Mouse (Mus musculus) forebrain, embryonic 14.5 days (tissue): ENCODE measurements at regions not wholly inside any gene's neighbourhood (a gene's known extent, or its start where the extent isn't known, plus 50 kb on each side); places are given as distances from the start of the nearest gene placed in this dataset.

ENCODE experiments used
- ATAC-seq: fragments of 200-750 bp; cut with Nextera tagmentation; 2 replicates; pipeline ENCODE4 v1.8.0; 2017; ENCODE audit warnings: mild to moderate bottlenecking, moderate library complexity
- DNase-seq: peaks from one replicate; pipeline ENCODE4 v3.0.0-alpha.2; 2015; ENCODE audit warnings: low spot score
- H3K27ac ChIP-seq: fragments of 300-500 bp; sonication (generic); 2 replicates; pipeline ENCODE4 v1.5.1; 2014; ENCODE audit warnings: low read depth, mild to moderate bottlenecking, control low read depth, low read length, moderate library complexity
- H3K27me3 ChIP-seq: fragments of 300-500 bp; sonication (generic); replicated peaks from 2 replicates; pipeline ENCODE4 v1.6.1; 2014; ENCODE audit warnings: low read length, control low read depth, mixed read lengths; ENCODE audit not compliant: control insufficient read depth, insufficient read depth
- H3K36me3 ChIP-seq: fragments of 300-500 bp; sonication (generic); 2 replicates; pipeline ENCODE4 v1.6.1; 2014; ENCODE audit warnings: low read length, control low read depth; ENCODE audit not compliant: control insufficient read depth, insufficient read depth
- H3K4me1 ChIP-seq: fragments of 300-500 bp; sonication (generic); 2 replicates; pipeline ENCODE4 v1.6.1; 2014; ENCODE audit warnings: antibody characterized with exemption, low read length, control low read depth; ENCODE audit not compliant: control insufficient read depth, insufficient read depth
- H3K4me2 ChIP-seq: fragments of 300-500 bp; sonication (generic); 2 replicates; pipeline ENCODE4 v1.6.1; 2014; ENCODE audit warnings: mild to moderate bottlenecking, control low read depth, low read length
- H3K4me3 ChIP-seq: fragments of 300-500 bp; sonication (generic); 2 replicates; pipeline ENCODE4 v1.5.1; 2014; ENCODE audit warnings: low read depth, low read length, control low read depth
- H3K9ac ChIP-seq: fragments of 300-500 bp; sonication (generic); 2 replicates; pipeline ENCODE4 v1.6.1; 2014; ENCODE audit warnings: mild to moderate bottlenecking, low read length, control low read depth, moderate library complexity
- H3K9me3 ChIP-seq: fragments of 300-500 bp; sonication (generic); replicated peaks from 2 replicates; pipeline ENCODE4 v1.6.1; 2016; ENCODE audit warnings: low read length, control low read depth, mixed read lengths; ENCODE audit not compliant: control insufficient read depth
- WGBS: fragments of 180-500 bp; shearing (Covaris S2); extraction: QIAGEN DNeasy Blood & Tissue Kit; methylation state at CpG from one replicate; pipeline ENCODE4 v1.1.7; 2014; 5-methylcytosine and 5-hydroxymethylcytosine counted together

DNA sequence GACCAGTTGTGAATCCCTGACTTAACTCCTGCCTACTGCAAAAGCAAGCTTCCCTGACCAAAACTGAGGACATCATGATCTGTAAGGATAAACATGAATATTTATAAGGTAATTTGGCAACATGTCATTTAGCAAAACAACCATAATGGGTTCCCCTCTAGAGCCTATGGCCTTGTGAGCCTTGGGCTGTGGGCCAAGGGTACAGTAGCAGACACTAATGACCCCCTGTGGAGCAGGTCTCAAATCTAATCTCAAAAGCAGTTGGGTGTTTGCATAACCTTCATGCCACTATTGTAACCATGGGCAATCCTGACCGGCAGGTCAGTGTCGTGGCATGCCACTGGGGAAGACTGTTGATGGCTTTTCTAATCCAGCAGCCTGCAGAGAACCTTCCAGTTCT lies 270.8 kb downstream of the Ptpru start:
- ATAC-seq: no peak
- H3K4me2 ChIP-seq: no peak overlapping the region
- H3K27me3 ChIP-seq: no peaks in the 10 kb centered on the region
- peak; percentile 56 for DNase-seq
- H3K4me3 ChIP-seq: no peak overlapping the region
- H3K9ac ChIP-seq: no peak overlapping the region
- peaks cover 3% of the 10 kb centered on the region; the same call in 1 of the 2 replicates for H3K4me1 ChIP-seq
- 25% methylated on average over 2 of the region's 2 CpGs for WGBS
- no peaks in the 10 kb centered on the region for H3K9me3 ChIP-seq
- no peaks in the 10 kb centered on the region for H3K36me3 ChIP-seq
- no peak overlapping the region for H3K27ac ChIP-seq

DNA sequence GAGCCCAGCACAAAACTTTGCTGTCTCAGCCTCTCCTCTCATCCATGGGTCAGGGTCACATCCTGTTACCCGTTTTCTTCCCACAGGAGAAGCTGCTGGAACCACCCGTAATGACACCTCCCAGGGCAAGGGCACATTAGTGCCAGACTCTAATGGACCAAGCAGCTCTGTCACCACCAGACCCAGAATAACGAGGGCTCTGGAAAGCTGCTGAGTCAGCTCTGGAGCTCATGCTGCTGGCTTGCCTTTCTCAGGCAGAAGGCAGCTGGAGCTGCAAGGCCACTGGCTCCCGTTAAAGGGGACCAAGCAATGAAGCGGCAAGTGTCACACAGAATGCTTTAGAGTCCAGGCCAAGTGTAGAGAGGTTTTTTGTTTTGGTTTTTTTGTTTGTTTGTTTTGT lies 268.9 kb downstream of the Ptpru start:
- ATAC-seq (no peak), DNase-seq (no peak)
- 61% methylated on average over 5 of the region's 5 CpGs for WGBS

DNA sequence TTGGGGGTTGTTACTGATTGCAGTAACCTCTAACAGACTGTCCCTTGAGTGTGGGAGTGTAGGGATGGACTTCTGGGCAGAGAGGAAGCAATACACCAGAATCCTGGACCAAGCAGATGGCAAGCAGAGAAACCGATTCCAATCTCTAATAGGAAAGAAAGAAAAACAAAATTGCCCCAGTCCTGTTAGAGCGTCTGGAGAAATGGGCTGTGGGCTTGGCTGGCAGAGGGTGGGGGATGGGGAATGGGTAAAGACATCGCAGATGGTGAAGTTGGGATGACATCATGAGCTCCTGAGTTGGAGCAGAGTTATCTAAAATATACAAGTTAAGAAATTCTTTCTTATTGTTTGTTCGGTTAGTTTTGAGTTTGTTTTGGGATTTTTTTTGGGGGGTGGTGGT lies 260.5 kb downstream of the Ptpru start:
- WGBS: 72% methylated on average over 4 of the region's 4 CpGs
- no peak for ATAC-seq

More for the DNA sequence above, 268.9 kb downstream of the Ptpru start:
- H3K9ac ChIP-seq: no peak overlapping the region
- no peaks in the 10 kb centered on the region for H3K27me3 ChIP-seq
- H3K27ac ChIP-seq: no peak overlapping the region
- peaks cover 3% of the 10 kb centered on the region; the same call in 1 of the 2 replicates for H3K4me1 ChIP-seq
- H3K36me3 ChIP-seq: no peaks in the 10 kb centered on the region
- no peak overlapping the region for H3K4me3 ChIP-seq
- H3K4me2 ChIP-seq: no peak overlapping the region
- no peaks in the 10 kb centered on the region for H3K9me3 ChIP-seq

DNA sequence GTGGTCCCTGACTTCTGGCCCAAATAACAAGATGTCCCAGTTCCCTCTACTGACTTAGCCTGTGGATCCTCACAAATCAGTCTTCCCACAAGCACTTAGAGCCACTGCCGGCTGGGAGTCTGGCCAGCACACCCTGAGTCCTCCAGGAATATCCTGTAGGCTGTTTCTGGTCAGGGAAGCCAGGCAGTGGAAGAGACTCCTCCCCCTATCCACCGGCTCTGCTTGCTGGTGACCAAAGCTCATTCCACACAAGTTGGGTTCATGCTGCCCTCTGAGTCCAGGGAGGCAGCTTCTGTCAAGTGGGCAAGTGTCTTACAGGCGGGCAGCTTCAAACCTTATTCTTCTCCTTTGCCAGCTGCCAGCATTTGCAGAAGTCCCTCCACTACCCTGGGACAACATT lies 252.1 kb downstream of the Ptpru start:
- Histone ChIP-seq H3K4me2 (no peak overlapping the region), H3K4me1 (no peaks in the 10 kb centered on the region), H3K9ac (no peak overlapping the region), H3K27ac (no peak overlapping the region), H3K27me3 (no peaks in the 10 kb centered on the region), H3K4me3 (no peak overlapping the region), H3K9me3 (no peaks in the 10 kb centered on the region), H3K36me3 (no peaks in the 10 kb centered on the region)
- no peak for DNase-seq
- no peak for ATAC-seq
- 63% methylated on average over 3 of the region's 3 CpGs for WGBS

More for the DNA sequence above, 260.5 kb downstream of the Ptpru start:
- Histone ChIP-seq H3K4me2 (no peak overlapping the region), H3K27me3 (0 out of 2 replicates have a peak, but pooled peaks cover 2% of the 10 kb centered on the region), H3K4me3 (no peak overlapping the region), H3K27ac (no peak overlapping the region), H3K9me3 (no peaks in the 10 kb centered on the region), H3K36me3 (no peaks in the 10 kb centered on the region), H3K4me1 (no peaks in the 10 kb centered on the region), H3K9ac (no peak overlapping the region)
- DNase-seq: peak; percentile 30

DNA sequence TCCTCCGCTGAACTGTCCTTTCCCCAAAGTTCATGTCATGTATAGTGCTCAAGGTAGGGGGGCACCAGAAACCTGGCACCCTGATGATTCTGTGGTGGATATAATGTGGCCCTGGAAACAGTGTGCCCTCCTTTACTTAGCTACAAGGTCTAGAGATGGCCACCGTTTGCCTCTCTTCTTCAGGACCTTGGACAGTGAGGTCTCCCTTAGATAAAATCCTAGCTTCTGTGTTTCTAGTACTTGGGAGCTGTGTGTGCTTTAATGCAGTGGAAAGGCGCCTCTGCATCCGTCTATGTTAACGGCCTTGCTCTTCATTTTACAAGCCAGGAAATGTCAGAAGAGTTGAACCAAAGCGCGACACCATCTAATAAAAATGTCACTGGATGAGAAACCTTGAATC lies 250.6 kb downstream of the Ptpru start:
- H3K4me1 ChIP-seq: no peaks in the 10 kb centered on the region
- no peak overlapping the region for H3K4me3 ChIP-seq
- no peaks in the 10 kb centered on the region for H3K9me3 ChIP-seq
- H3K27me3 ChIP-seq: no peaks in the 10 kb centered on the region
- H3K9ac ChIP-seq: no peak overlapping the region
- H3K4me2 ChIP-seq: no peak overlapping the region
- WGBS: 64% methylated on average over 7 of the region's 7 CpGs
- H3K27ac ChIP-seq: no peak overlapping the region
- no peaks in the 10 kb centered on the region for H3K36me3 ChIP-seq
- DNase-seq (no peak), ATAC-seq (no peak)

DNA sequence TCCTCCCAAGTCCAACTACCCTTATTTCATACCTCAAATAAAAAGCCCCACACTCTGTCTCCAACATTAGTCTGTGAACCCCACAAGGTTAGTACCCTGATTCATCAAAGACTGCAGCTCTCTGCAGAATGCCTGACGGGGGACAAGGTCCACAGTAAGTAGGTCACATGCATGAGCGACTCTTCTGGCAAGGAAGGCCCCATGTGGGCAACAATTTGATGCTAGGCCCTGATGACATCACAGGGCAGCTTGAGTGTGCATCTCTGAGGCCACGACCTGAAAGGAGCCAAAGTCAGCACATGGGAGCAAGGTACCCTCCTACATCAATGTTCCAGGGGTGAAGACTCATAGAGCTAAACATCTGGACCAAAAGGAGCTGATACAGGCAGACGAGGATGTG lies 248.0 kb downstream of the Ptpru start:
- Histone ChIP-seq H3K4me1 (no peaks in the 10 kb centered on the region), H3K9ac (no peak overlapping the region), H3K4me2 (no peak overlapping the region), H3K27ac (no peak overlapping the region), H3K9me3 (no peaks in the 10 kb centered on the region), H3K27me3 (no peaks in the 10 kb centered on the region), H3K36me3 (no peaks in the 10 kb centered on the region), H3K4me3 (no peak overlapping the region)
- WGBS: 52% methylated on average over 4 of the region's 4 CpGs
- ATAC-seq: no peak
- DNase-seq: no peak

DNA sequence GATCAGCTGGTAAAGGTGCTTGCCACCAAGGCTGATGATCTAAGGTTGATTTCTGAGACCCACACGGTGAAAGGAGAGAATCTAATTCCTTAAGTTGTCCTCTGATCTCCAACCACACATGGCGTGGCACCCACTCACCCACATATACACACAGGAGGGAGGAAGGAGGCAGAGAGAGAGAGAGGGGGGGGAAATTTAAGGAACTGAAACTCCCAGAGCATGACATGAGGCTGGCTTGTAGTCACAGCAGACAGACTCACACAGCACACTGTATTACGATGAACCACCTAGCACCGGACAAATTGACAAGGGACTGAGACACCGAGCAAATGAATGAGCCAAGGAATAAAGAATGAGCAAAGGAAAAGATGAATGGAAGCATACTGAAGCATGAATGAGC lies 246.6 kb downstream of the Ptpru start:
- H3K27ac ChIP-seq: no peak overlapping the region
- 91% methylated on average over 5 of the region's 5 CpGs for WGBS
- H3K4me2 ChIP-seq: no peak overlapping the region
- H3K4me1 ChIP-seq: no peaks in the 10 kb centered on the region
- no peak overlapping the region for H3K4me3 ChIP-seq
- no peaks in the 10 kb centered on the region for H3K9me3 ChIP-seq
- H3K36me3 ChIP-seq: no peaks in the 10 kb centered on the region
- DNase-seq (no peak), ATAC-seq (no peak)
- no peaks in the 10 kb centered on the region for H3K27me3 ChIP-seq
- no peak overlapping the region for H3K9ac ChIP-seq

DNA sequence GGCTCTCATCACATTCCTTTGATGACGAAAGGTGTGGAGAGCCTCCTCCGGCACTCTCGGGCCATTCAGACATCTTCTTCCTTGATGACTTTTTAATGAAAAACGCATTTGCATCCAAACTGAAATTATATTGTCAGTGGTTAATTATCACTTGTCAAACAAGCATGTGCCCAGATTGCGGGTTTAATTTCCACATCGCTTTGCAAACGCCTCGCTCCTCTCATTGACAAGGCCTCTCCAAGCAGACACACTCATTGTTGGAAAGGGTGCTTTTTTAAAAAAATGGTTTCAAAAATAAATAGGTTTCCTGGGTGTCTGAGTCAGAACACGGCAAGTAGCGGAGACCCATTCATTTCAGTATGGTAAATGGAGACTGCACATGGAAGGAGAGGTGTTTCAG lies 240.1 kb downstream of the Ptpru start:
- Histone ChIP-seq H3K4me3 (no peak overlapping the region), H3K9ac (no peak overlapping the region), H3K36me3 (no peaks in the 10 kb centered on the region), H3K9me3 (no peaks in the 10 kb centered on the region), H3K27me3 (no peaks in the 10 kb centered on the region), H3K27ac (no peak overlapping the region), H3K4me2 (no peak overlapping the region), H3K4me1 (no peaks in the 10 kb centered on the region)
- no peak for ATAC-seq
- WGBS: 69% methylated on average over 10 of the region's 10 CpGs
- peak; percentile 26 for DNase-seq

DNA sequence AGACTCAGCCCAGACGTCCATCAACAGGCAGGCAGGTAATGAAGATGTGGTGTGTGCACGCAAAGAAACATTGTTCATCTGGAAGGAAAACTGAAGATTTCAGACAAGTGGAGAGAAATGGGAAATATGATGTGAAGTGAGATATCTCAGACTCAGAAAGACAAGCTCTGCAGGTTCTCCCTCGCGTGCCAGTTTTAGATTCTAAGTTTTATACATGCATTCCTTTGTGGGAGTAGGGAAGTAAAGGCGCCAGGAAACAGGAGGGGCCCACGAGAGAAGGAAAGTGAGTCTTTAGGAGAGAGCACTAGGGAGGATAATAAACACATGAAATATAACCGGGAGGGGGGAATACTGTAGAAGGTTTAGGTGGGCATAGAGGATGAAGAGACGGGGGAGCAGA lies 223.7 kb downstream of the Ptpru start:
- WGBS: 81% methylated on average over 8 of the region's 8 CpGs

More for the DNA sequence above, 223.7 kb downstream of the Ptpru start:
- no peak overlapping the region for H3K4me3 ChIP-seq
- no peak overlapping the region for H3K4me2 ChIP-seq
- no peaks in the 10 kb centered on the region for H3K36me3 ChIP-seq
- no peak for DNase-seq
- H3K27me3 ChIP-seq: no peaks in the 10 kb centered on the region
- H3K27ac ChIP-seq: no peak overlapping the region
- no peaks in the 10 kb centered on the region for H3K9me3 ChIP-seq
- no peaks in the 10 kb centered on the region for H3K4me1 ChIP-seq
- ATAC-seq: no peak
- H3K9ac ChIP-seq: no peak overlapping the region
